Mouse (Mus musculus) thymus, adult 2 months (tissue): ENCODE measurements around the gene Pi4ka.

Source experiments
- CTCF ChIP-seq: fragments of 200-500 bp; IDR thresholded peaks from 2 replicates; pipeline ENCODE4 v1.5.1; 2012; ENCODE audit warnings: mild to moderate bottlenecking, control low read depth, low read length, moderate library complexity, borderline replicate concordance; ENCODE audit not compliant: control insufficient read depth, poor library complexity, insufficient read depth; ENCODE audit errors: extremely low read depth
- POLR2A ChIP-seq: fragments of 200-500 bp; IDR thresholded peaks from 2 replicates; pipeline ENCODE4 v1.6.1; 2012; ENCODE audit warnings: mild to moderate bottlenecking, low read length, control low read depth, moderate library complexity; ENCODE audit not compliant: control insufficient read depth, poor library complexity, insufficient read depth; ENCODE audit errors: extremely low read depth

DNA sequence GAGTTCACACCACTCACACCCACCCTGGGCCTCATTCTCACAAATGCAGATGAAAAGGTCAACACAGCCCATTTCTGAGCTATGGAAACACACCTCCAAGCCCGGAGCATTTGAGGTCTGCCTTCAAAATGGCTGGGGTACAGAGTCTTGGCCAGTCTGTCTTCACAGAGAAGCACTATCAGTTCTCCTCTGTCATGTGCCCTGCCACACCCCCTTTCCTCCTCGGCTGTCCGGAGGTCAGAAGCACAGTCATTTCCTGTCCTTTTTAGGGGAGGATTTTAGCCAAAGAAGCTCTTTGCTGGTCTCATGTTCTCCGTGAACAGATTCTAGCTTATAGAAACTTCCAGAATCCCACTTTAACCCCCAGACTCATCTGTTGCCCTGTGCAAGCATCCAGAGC, 4.1 kb upstream of the Pi4ka start:
- TF ChIP-seq CTCF (no peak), POLR2A (no peak)
